Mouse (Mus musculus) forebrain, embryonic 11.5 days (tissue): ENCODE measurements at regions not wholly inside any gene's neighbourhood (a gene's known extent, or its start where the extent isn't known, plus 50 kb on each side); places are given as distances from the start of the nearest gene placed in this dataset.

Experiments
- ATAC-seq: fragments of 200-750 bp; cut with Nextera tagmentation; replicated peaks from 2 replicates; pipeline ENCODE4 v1.8.0; 2017; ENCODE audit warnings: moderate TSS enrichment; ENCODE audit not compliant: low FRiP score
- DNase-seq: peaks from one replicate; pipeline ENCODE4 v3.0.0-alpha.2; 2017; ENCODE audit warnings: low spot score
- H3K27ac ChIP-seq: fragments of 300-500 bp; sonication (generic); 2 replicates; pipeline ENCODE4 v1.5.1; 2014; ENCODE audit warnings: low read depth, low read length
- H3K27me3 ChIP-seq: fragments of 300-500 bp; sonication (generic); 2 replicates; pipeline ENCODE4 v1.6.1; 2014; ENCODE audit warnings: mild to moderate bottlenecking, low read length, mixed read lengths; ENCODE audit not compliant: control insufficient read depth, insufficient read depth
- H3K36me3 ChIP-seq: fragments of 300-500 bp; sonication (generic); 2 replicates; pipeline ENCODE4 v1.6.1; 2014; ENCODE audit warnings: mild to moderate bottlenecking, low read length, moderate library complexity, mixed read lengths; ENCODE audit not compliant: control insufficient read depth, insufficient read depth
- H3K4me1 ChIP-seq: fragments of 300-500 bp; sonication (generic); replicated peaks from 2 replicates; pipeline ENCODE4 v1.6.1; 2014; ENCODE audit warnings: low read length, mixed read lengths; ENCODE audit not compliant: control insufficient read depth, insufficient read depth
- H3K4me2 ChIP-seq: fragments of 300-500 bp; sonication (generic); 2 replicates; pipeline ENCODE4 v1.6.1; 2014; ENCODE audit warnings: low read depth, mild to moderate bottlenecking, low read length, moderate library complexity, mixed read lengths; ENCODE audit not compliant: severe bottlenecking
- H3K4me3 ChIP-seq: fragments of 300-500 bp; sonication (generic); 2 replicates; pipeline ENCODE4 v1.5.1; 2014; ENCODE audit warnings: low read depth, low read length
- H3K9ac ChIP-seq: fragments of 300-500 bp; sonication (generic); 2 replicates; pipeline ENCODE4 v1.6.1; 2014; ENCODE audit warnings: low read length
- H3K9me3 ChIP-seq: fragments of 300-500 bp; sonication (generic); 2 replicates; pipeline ENCODE4 v1.6.1; 2016; ENCODE audit warnings: low read length, mixed read lengths; ENCODE audit not compliant: control insufficient read depth
- WGBS: fragments of 180-500 bp; shearing (Covaris S2); extraction: QIAGEN DNeasy Blood & Tissue Kit; methylation state at CpG from one replicate; pipeline ENCODE4 v1.1.7; 2014; 5-methylcytosine and 5-hydroxymethylcytosine counted together

GRCm38 (mm10) chr19:50087277-50087676 is 591.2 kb downstream of the Sorcs1 start:
- ATAC-seq (peak; percentile 30; the same call in 1 of the 2 replicates), DNase-seq (no peak)
- Histone ChIP-seq H3K9me3 (no peaks in the 10 kb centered on the region), H3K27me3 (no peaks in the 10 kb centered on the region), H3K4me1 (no peaks in the 10 kb centered on the region), H3K4me2 (no peak overlapping the region), H3K4me3 (no peak overlapping the region), H3K27ac (no peak overlapping the region), H3K9ac (no peak overlapping the region), H3K36me3 (no peaks in the 10 kb centered on the region)
- 20% methylated on average over 6 of the region's 6 CpGs for WGBS

- Histone ChIP-seq H3K4me3 (no peak overlapping the region), H3K9ac (no peak overlapping the region), H3K4me1 (no peaks in the 10 kb centered on the region), H3K27ac (no peak overlapping the region), H3K36me3 (no peaks in the 10 kb centered on the region), H3K4me2 (no peak overlapping the region), H3K27me3 (no peaks in the 10 kb centered on the region), H3K9me3 (no peaks in the 10 kb centered on the region)
- DNase-seq (no peak), ATAC-seq (no peak)
- WGBS: 84% methylated on average over 6 of the region's 6 CpGs
Measured at GRCm38 (mm10) chr19:50077427-50078040, 600.9 kb downstream of the Sorcs1 start.

GRCm38 (mm10) chr19:50060448-50060847 is 618.0 kb downstream of the Sorcs1 start:
- ATAC-seq (no peak), DNase-seq (no peak)
- no peak overlapping the region for H3K9ac ChIP-seq
- no peak overlapping the region for H3K4me3 ChIP-seq
- no peak overlapping the region for H3K27ac ChIP-seq
- no peaks in the 10 kb centered on the region for H3K27me3 ChIP-seq
- no peak overlapping the region for H3K4me2 ChIP-seq
- WGBS: 66% methylated on average over 6 of the region's 6 CpGs
- no peaks in the 10 kb centered on the region for H3K36me3 ChIP-seq
- H3K9me3 ChIP-seq: no peaks in the 10 kb centered on the region
- no peaks in the 10 kb centered on the region for H3K4me1 ChIP-seq

- H3K4me3 ChIP-seq: no peak overlapping the region
- H3K4me1 ChIP-seq: no peaks in the 10 kb centered on the region
- WGBS: 87% methylated on average over 2 of the region's 2 CpGs
- no peaks in the 10 kb centered on the region for H3K36me3 ChIP-seq
- no peak overlapping the region for H3K9ac ChIP-seq
- H3K9me3 ChIP-seq: no peaks in the 10 kb centered on the region
- no peak overlapping the region for H3K4me2 ChIP-seq
- no peak for DNase-seq
- no peaks in the 10 kb centered on the region for H3K27me3 ChIP-seq
- H3K27ac ChIP-seq: no peak overlapping the region
- ATAC-seq: no peak
Measured at GRCm38 (mm10) chr19:50052910-50053309, 625.5 kb downstream of the Sorcs1 start.

GRCm38 (mm10) chr19:50045761-50046160 is 632.7 kb downstream of the Sorcs1 start:
- Histone ChIP-seq H3K27ac (no peak overlapping the region), H3K36me3 (no peaks in the 10 kb centered on the region), H3K9me3 (no peaks in the 10 kb centered on the region), H3K4me1 (no peaks in the 10 kb centered on the region), H3K27me3 (no peaks in the 10 kb centered on the region), H3K4me3 (no peak overlapping the region), H3K4me2 (no peak overlapping the region), H3K9ac (no peak overlapping the region)
- DNase-seq (no peak), ATAC-seq (no peak)
- 93% methylated on average over 3 of the region's 3 CpGs for WGBS

GRCm38 (mm10) chr19:50013659-50014058 is 664.8 kb downstream of the Sorcs1 start:
- DNase-seq: no peak
- H3K27ac ChIP-seq: no peak overlapping the region
- H3K27me3 ChIP-seq: no peaks in the 10 kb centered on the region
- H3K9ac ChIP-seq: no peak overlapping the region
- H3K9me3 ChIP-seq: no peaks in the 10 kb centered on the region
- ATAC-seq: no peak
- H3K4me3 ChIP-seq: no peak overlapping the region
- H3K36me3 ChIP-seq: no peaks in the 10 kb centered on the region
- H3K4me1 ChIP-seq: no peaks in the 10 kb centered on the region
- WGBS: 48% methylated on average over 2 of the region's 2 CpGs
- H3K4me2 ChIP-seq: no peak overlapping the region

- Histone ChIP-seq H3K9me3 (no peaks in the 10 kb centered on the region), H3K36me3 (no peaks in the 10 kb centered on the region), H3K4me3 (no peak overlapping the region), H3K27me3 (no peaks in the 10 kb centered on the region), H3K9ac (no peak overlapping the region), H3K4me2 (no peak overlapping the region), H3K27ac (no peak overlapping the region), H3K4me1 (no peaks in the 10 kb centered on the region)
- ATAC-seq (no peak), DNase-seq (no peak)
- 65% methylated on average over 7 of the region's 7 CpGs for WGBS
Measured at GRCm38 (mm10) chr19:50005248-50005647, 673.2 kb downstream of the Sorcs1 start.

GRCm38 (mm10) chr19:49985826-49986225 is 692.6 kb downstream of the Sorcs1 start:
- Histone ChIP-seq H3K4me2 (no peak overlapping the region), H3K4me3 (no peak overlapping the region), H3K9me3 (no peaks in the 10 kb centered on the region), H3K36me3 (no peaks in the 10 kb centered on the region), H3K27ac (no peak overlapping the region), H3K4me1 (no peaks in the 10 kb centered on the region), H3K9ac (no peak overlapping the region), H3K27me3 (no peaks in the 10 kb centered on the region)
- WGBS: 89% methylated on average over 2 of the region's 2 CpGs
- no peak for DNase-seq
- ATAC-seq: no peak

- Histone ChIP-seq H3K27me3 (no peaks in the 10 kb centered on the region), H3K27ac (no peak overlapping the region), H3K36me3 (no peaks in the 10 kb centered on the region), H3K4me1 (no peaks in the 10 kb centered on the region), H3K9me3 (no peaks in the 10 kb centered on the region), H3K4me3 (no peak overlapping the region), H3K4me2 (no peak overlapping the region), H3K9ac (no peak overlapping the region)
- DNase-seq (no peak), ATAC-seq (no peak)
- 91% methylated on average over 6 of the region's 6 CpGs for WGBS
Measured at GRCm38 (mm10) chr19:49966284-49966841, 712.1 kb downstream of the Sorcs1 start.
